Mouse (Mus musculus) cerebellum, adult (tissue): ENCODE data around the gene 4930505A04Rik.
"Not testable (repeated sequence)": the region's sequence is repeated elsewhere in the genome, so short reads cannot be mapped to it uniquely, and the experiment has no call there.

Source experiments
- ATAC-seq: cut with Nextera tagmentation; 2 replicates; pipeline ENCODE4 v1.9.2; 2017; ENCODE audit warnings: mild to moderate bottlenecking, moderate library complexity, mixed read lengths; ENCODE audit not compliant: insufficient number of reproducible peaks, low FRiP score, low TSS enrichment

4930505A04Rik gene

GRCm38 (mm10) chr11:30471751-30472593 is at the start of gene 4930505A04Rik:
4930505A04Rik (minus strand) TSS chr11:30471827.
- ATAC-seq = peak; percentile 97

GRCm38 (mm10) chr11:30517133-30517532 is 45.5 kb upstream of the 4930505A04Rik start:
- ATAC-seq = no peak

DNA sequence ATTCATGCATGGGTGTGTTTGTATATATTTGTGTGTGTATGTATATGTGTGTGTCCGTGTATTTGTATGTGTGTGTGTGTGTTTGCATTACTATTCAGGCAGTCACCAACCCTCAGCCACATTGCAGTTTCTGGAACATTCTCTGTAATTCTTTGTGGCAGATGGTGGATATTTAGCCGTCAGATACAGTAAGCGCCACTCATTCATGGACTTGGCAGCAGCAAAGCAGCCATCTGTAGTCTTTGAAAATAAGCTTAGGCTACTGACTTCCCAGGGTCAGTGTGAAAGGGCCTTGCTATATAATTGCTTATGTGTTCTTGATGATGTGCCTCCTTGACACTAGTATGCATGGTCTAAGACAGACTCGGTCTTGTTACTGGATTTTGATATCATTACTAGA is 36.6 kb upstream of the 4930505A04Rik start:
- ATAC-seq = peak; percentile 99

GRCm38 (mm10) chr11:30498738-30499355 is 27.2 kb upstream of the 4930505A04Rik start:
- ATAC-seq = no peak

GRCm38 (mm10) chr11:30497151-30497550 is 25.5 kb upstream of the 4930505A04Rik start:
- ATAC-seq = no peak

DNA sequence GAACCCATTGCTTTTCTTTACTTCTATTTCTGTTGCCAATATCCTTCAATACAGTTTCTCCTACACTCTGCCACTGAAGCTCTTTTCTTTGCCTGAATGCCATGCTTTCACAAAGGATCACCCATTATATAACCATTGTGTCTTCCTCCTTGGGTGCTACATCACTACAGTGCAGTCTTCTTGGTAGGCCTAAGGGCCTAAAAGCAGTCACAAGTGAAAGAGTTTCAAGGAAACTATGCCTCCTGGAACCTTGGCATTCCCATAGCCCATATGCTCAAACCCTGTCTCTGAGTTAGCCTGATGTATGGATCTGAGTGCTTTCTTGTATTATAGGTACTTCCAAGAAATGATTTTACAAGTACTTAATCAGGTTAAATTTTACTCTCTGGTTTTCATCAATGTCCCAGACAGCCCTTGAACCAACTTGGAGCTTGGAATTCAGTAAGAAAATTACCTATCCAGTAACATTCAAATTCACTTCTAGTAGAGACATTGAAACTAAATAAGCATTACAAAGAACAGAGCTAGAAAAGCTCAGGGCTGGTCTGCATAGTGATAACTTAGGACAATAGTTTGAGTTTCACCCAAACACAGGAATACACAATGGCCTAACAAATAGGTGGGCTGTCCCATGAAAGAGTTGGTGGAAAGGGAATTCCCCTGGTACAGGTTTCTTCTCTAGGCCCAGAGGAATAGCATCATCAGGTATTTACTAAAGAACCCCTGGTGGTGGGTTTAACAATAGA is 20.1 kb upstream of the 4930505A04Rik start:
- no peak for ATAC-seq

- ATAC-seq = no peak
Measured at GRCm38 (mm10) chr11:30488183-30488582, 16.6 kb upstream of the 4930505A04Rik start.

GRCm38 (mm10) chr11:30483286-30483685 is 11.7 kb upstream of the 4930505A04Rik start:
- ATAC-seq = no peak

- ATAC-seq = no peak
Measured at GRCm38 (mm10) chr11:30471187-30471586, 440 bp downstream of the 4930505A04Rik start.

GRCm38 (mm10) chr11:30454331-30454730 is 17.3 kb downstream of the 4930505A04Rik start:
- no peak for ATAC-seq

- ATAC-seq = no peak
Measured at GRCm38 (mm10) chr11:30448126-30448525, 23.5 kb downstream of the 4930505A04Rik start.

DNA sequence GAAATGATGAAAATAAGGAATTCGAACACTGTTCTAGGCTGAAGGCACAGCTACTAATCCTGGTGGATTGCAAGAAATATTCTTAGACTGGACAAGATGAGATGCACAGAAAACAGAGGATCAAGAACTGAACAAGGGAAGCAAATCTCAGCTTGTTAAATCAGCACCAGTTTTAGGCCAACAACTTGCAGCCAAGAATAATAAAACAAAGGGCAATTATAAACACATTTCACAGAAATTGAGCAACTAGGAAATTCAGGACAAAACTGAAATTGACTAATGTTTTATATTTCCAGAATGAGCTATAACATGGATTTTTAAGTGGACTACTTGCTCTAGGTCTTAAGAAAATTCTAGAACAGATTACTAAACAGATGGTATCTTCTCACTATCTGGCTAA is 24.1 kb downstream of the 4930505A04Rik start:
- ATAC-seq = no peak

DNA sequence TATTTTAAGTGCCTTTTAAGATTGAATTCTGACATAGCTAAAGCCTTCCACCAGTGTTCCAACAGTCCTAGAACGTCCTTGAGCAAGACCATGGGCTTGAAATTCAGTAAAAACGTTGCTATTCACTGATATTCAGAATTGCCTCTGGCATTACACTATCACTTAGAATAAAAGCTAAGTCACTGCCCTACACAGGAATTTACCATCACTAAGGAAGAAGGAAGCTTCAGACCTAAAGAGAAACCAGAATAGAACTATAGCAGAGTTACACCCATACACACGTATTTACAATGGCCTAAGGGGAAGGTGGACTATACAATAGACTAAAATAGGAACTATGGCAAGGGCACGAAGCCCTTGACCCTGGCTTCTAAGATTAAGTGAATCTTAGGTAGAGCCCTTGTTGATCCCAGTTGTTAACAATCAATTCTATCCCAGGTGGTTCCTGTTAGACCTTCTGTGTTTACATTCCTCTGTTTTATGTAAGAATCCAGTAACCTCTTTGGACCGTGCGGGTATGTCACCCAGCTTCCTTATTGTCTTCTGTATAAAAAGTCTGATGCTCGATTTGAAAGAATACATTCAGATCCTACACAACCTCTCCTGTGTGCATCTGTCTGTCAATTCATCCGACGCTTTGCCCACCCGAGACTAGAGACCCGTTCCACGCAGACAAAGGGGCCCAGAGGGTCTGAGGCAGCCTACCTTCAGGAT is 27.3 kb downstream of the 4930505A04Rik start:
- ATAC-seq = not testable (repeated sequence)

- no peak for ATAC-seq
Measured at GRCm38 (mm10) chr11:30443746-30444145, 27.9 kb downstream of the 4930505A04Rik start.

- peak; percentile 80 for ATAC-seq
Measured at GRCm38 (mm10) chr11:30433256-30433950, 38.2 kb downstream of the 4930505A04Rik start.

DNA sequence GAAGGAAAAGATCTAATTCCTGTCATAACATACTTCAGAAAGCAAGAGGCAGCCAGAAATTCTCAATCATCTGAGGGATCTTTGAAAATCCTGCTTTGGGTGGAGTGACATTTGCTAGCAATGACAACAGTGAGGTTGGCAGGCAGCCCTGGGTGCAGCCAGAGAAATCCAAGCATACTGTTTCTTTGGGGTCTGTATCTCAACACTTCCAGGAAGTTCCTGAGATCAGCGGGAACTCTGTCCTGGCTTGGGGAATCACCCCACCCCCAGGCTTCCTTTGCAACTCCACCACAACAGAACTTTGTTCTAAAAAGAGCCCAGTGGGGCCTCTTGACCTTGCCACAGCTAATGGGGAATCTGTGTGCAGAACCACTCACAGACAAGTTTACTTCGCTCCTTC is 66.0 kb downstream of the 4930505A04Rik start:
- no peak for ATAC-seq

- ATAC-seq = no peak
Measured at GRCm38 (mm10) chr11:30404619-30405200, 66.9 kb downstream of the 4930505A04Rik start.

- peak; percentile 45; the same call in 1 of the 2 replicates for ATAC-seq
Measured at GRCm38 (mm10) chr11:30394351-30394750, 77.3 kb downstream of the 4930505A04Rik start.

DNA sequence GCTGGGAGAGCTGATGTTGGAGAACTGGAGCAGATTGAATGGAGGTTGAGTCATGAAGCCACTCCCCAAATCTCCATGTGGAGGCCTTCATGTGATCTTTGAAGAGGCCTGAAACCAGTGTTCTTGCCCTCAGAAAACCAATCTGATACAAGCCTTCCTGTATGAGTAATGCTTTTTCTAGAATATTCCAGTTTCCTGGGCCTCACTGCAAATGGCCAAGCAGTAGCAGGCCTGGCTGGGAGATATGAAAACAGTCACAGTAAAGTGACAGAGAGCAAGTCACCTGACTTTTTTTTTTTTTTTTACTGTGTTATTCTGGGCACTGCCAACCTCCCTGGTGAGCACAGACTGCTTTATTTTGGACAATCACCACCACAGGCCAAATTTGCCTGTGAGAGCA is 88.6 kb downstream of the 4930505A04Rik start:
- peak; percentile 95 for ATAC-seq
